9 mouse cellular contexts compared by ENCODE assay signal in genomic region chr14:18233981-18234960, GRCm38 (mm10). TPM values are rescaled to one million over a fixed set of nuclear protein-coding genes. Genes with fewer than 3 reads are reported as not detected.
DNase-seq lines count a peak whose midpoint lies in the region; ATAC-seq and TF ChIP-seq lines count a peak whose summit lies in the region.
"Had no signal": no experiment of that assay in that cellular context is flagged by ENCODE, and none has a peak within 500 bp of the region (broad histone marks: within the 10 kb centered on the region; RNA-seq: fewer than 3 reads in every experiment).

No protein-coding gene starts in this region.

- TF ChIP-seq CTCF in thymus, adult 2 months (IDR thresholded peaks at IDR 0.05; ENCODE audit: borderline replicate concordance, control insufficient read depth, extremely low read depth, insufficient read depth, low read length, poor library complexity): no peak

- no peak overlapping the region for H3K9ac ChIP-seq in kidney, embryonic 15.5 days

- no peak for TF ChIP-seq POLR2A in thymus, adult 2 months (IDR thresholded peaks at IDR 0.05; ENCODE audit: control insufficient read depth, extremely low read depth, insufficient read depth, low read length, poor library complexity)

- peaks cover 10% of the 10 kb centered on the region; the same call in 1 of the 2 replicates for H3K4me1 ChIP-seq in kidney, embryonic 15.5 days
- no peaks in the 10 kb centered on the region for H3K4me1 ChIP-seq in thymus, adult 2 months (replicated peaks; ENCODE audit: control insufficient read depth, insufficient read depth, low read length)

- no peaks in the 10 kb centered on the region for H3K9me3 ChIP-seq in kidney, embryonic 15.5 days (replicated peaks)

- ATAC-seq in kidney, embryonic 15.5 days (replicated peaks; ENCODE audit: low FRiP score): no peak
- peak; percentile 22 for ATAC-seq in megakaryocyte, adult 5-6 weeks (ENCODE audit: poor library complexity, severe bottlenecking)

- H3K4me2 ChIP-seq in kidney, embryonic 15.5 days: no peak overlapping the region

- no peaks in the 10 kb centered on the region for H3K36me3 ChIP-seq in kidney, embryonic 15.5 days
- no peaks in the 10 kb centered on the region for H3K36me3 ChIP-seq in thymus, adult 2 months (ENCODE audit: control insufficient read depth, insufficient read depth, low read length)

- no peak overlapping the region for H3K4me3 ChIP-seq in kidney, embryonic 15.5 days (replicated peaks)
- no peak overlapping the region for H3K4me3 ChIP-seq in thymus, adult 2 months (ENCODE audit: control insufficient read depth, insufficient read depth, low read length)

- DNase-seq in kidney, adult 8-10 months: no peak
- peak; percentile 59 for DNase-seq in MEL-GATA-1-ER (ENCODE audit: extremely low read depth, low read depth)
- peak; percentile 63 to 64 for DNase-seq in heart, adult 18-20 months
- no peak for DNase-seq in thymus, adult 2 months
- no peak for DNase-seq in adrenal gland, postnatal 25 days
- no peak for DNase-seq in adrenal gland, postnatal 36 days
- DNase-seq: cerebellum, adult 9-10 months had no signal

- 49% methylated on average over 5 of the region's 5 CpGs for WGBS in kidney, embryonic 15.5 days
- WGBS in thymus, adult 2 months: 40% methylated on average over 5 of the region's 5 CpGs

- H3K27ac ChIP-seq in kidney, embryonic 15.5 days: peak overlapping the region; percentile 37
- H3K27ac ChIP-seq in thymus, adult 2 months (ENCODE audit: control insufficient read depth, insufficient read depth, low read length): no peak overlapping the region

- H3K27me3 ChIP-seq in kidney, embryonic 15.5 days: no peaks in the 10 kb centered on the region
- H3K27me3 ChIP-seq in thymus, adult 2 months (ENCODE audit: control insufficient read depth, insufficient read depth, low read length): no peaks in the 10 kb centered on the region

RNA-seq across cellular contexts. Expression of gene Nr1d2, which starts 4.7 kb away (rescaled TPM):
- 9.6 and 9.9 TPM in 2 replicates for polyA plus RNA-seq in kidney, embryonic 15.5 days (2015; fragmentation: Nextera tagmentation; extraction: Ambion mirVana)
- total RNA-seq in heart, adult 18-20 months (2021): 10 to 100 TPM; 48.2 to 54.4 TPM
- 3.9 and 6.6 TPM in 2 replicates for total RNA-seq in megakaryocyte, adult 5-6 weeks (2015)
- 5.1 and 6.2 TPM in 2 replicates for total RNA-seq in megakaryocyte, adult 5-6 weeks (2017)
- 9.2 and 10.2 TPM in 2 replicates for polyA plus RNA-seq in thymus, adult 2 months (2012; rRNA removed)
- 98.2 and 125 TPM in 2 replicates for total RNA-seq in adrenal gland, postnatal 25 days (2021)
- total RNA-seq in adrenal gland, postnatal 36 days (2021): 10 to 100 TPM; 69.0 to 98.7 TPM

RNA-seq across cellular contexts. Expression of gene Nkiras1, which starts 36.7 kb away (rescaled TPM):
- 15.0 and 17.6 TPM in 2 replicates for polyA plus RNA-seq in kidney, embryonic 15.5 days (2015; fragmentation: Nextera tagmentation; extraction: Ambion mirVana)
- 10 to 100 TPM; 35.5 to 41.4 TPM for total RNA-seq in heart, adult 18-20 months (2021)
- 5.5 and 5.9 TPM in 2 replicates for total RNA-seq in megakaryocyte, adult 5-6 weeks (2015)
- 1.7 and 6.9 TPM in 2 replicates for total RNA-seq in megakaryocyte, adult 5-6 weeks (2017)
- 4.6 and 4.7 TPM in 2 replicates for polyA plus RNA-seq in thymus, adult 2 months (2012; rRNA removed)
- total RNA-seq in adrenal gland, postnatal 25 days (2021): 24.3 and 26.0 TPM in 2 replicates
- 10 to 100 TPM; 23.5 to 27.0 TPM for total RNA-seq in adrenal gland, postnatal 36 days (2021)

RNA-seq across cellular contexts. Expression of gene Rpl15, which starts 36.9 kb away (rescaled TPM):
- 429 and 508 TPM in 2 replicates for polyA plus RNA-seq in kidney, embryonic 15.5 days (2015; fragmentation: Nextera tagmentation; extraction: Ambion mirVana)
- 100 to 1,000 TPM; 528 to 555 TPM for total RNA-seq in heart, adult 18-20 months (2021)
- 1,377 and 1,389 TPM in 2 replicates for total RNA-seq in megakaryocyte, adult 5-6 weeks (2015)
- 1,172 and 1,341 TPM in 2 replicates for total RNA-seq in megakaryocyte, adult 5-6 weeks (2017)
- polyA plus RNA-seq in thymus, adult 2 months (2012; rRNA removed): 405 and 467 TPM in 2 replicates
- 574 and 813 TPM in 2 replicates for total RNA-seq in adrenal gland, postnatal 25 days (2021)
- 100 to 1,000 TPM; 864 to 902 TPM for total RNA-seq in adrenal gland, postnatal 36 days (2021)

Comparison
In these comparisons a context has a peak if more than half of its experiments do, and no peak if none do; other contexts are left out.
1. DNase-seq: peak in MEL-GATA-1-ER (single experiment) and heart, adult 18-20 months (2 of 2); none in kidney, adult 8-10 months (0 of 2), thymus, adult 2 months (single experiment), adrenal gland, postnatal 25 days (single experiment) and adrenal gland, postnatal 36 days (0 of 2).
2. RNA of gene Nr1d2, which starts 4.7 kb away (total RNA-seq): 98.2 to 125 TPM in adrenal gland, postnatal 25 days, 69.0 to 98.7 TPM in adrenal gland, postnatal 36 days and 48.2 to 54.4 TPM in heart, adult 18-20 months; 3.9 to 6.6 TPM in megakaryocyte, adult 5-6 weeks; every median in the first group is over 4 times any median in the second.